Mouse (Mus musculus): ENCODE measurements around the gene Hoxa10.

DNA sequence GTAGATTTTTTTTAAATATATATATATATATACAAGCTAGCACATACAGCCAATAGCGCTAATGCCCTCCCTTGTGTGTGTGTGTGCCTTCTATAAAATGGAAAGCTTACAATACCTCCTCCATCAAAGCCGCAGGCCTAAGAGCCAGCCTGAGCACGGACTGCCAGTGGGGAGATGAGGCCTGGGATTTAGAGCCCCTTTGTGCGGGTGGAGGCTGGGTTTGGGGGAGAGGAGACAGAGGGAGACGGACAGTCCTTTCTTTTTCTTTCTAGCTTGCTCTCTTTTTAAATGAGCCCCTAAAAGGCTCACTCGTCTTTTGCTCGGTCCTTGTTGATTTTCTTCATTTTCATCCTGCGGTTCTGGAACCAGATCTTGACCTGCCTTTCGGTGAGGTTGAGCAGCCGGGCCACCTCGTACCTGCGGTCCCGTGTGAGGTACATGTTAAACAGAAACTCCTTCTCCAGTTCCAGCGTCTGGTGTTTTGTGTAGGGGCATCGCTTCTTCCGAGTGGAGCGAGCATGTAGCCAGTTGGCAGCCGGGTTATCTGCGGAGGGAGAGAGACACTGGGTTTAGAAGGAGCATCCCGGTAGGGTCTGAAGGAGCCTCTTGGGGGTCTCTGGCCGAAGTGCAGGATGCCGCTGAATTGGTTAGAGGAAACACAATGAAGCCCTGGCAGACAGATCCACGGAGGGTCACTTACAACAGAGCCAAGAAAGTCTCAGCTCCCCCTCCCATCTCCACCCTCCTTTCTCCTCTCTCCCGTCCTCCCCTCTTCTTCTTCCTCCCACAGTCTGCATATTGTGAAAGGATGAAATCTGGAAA, 16.5 kb downstream of the Hoxa10 start:
- no peak for TF ChIP-seq CTCF (IDR thresholded peaks at IDR 0.05; ENCODE audit: low read depth, low read length)
- TF ChIP-seq EP300 (IDR thresholded peaks at IDR 0.05; ENCODE audit: insufficient read depth, low read depth, low read length): no peak
- TF ChIP-seq POLR2A (IDR thresholded peaks at IDR 0.05; ENCODE audit: insufficient read depth, low read length): no peak

All from ES-Bruce4 (cell line).